Mouse (Mus musculus) myocyte (in vitro differentiated cells): ENCODE data around the gene Ttll5.

Experiments used
- CEBPB ChIP-seq: IDR thresholded peaks from 2 replicates; pipeline ENCODE4 v1.6.1; 2011; ENCODE audit warnings: mild to moderate bottlenecking, moderate library complexity; ENCODE audit not compliant: poor library complexity, insufficient read depth, severe bottlenecking
- MAX ChIP-seq: IDR thresholded peaks from one replicate; pipeline ENCODE4 v1.6.1; 2011; ENCODE audit warnings: low read depth, mild to moderate bottlenecking, control low read depth
- POLR2A ChIP-seq: IDR thresholded peaks from one replicate; pipeline ENCODE4 v1.6.1; 2011; ENCODE audit warnings: low read depth, mild to moderate bottlenecking, control low read depth, moderate library complexity; ENCODE audit not compliant: insufficient read length
- TCF3 ChIP-seq: IDR thresholded peaks from one replicate; pipeline ENCODE4 v1.6.1; 2011; ENCODE audit warnings: low read depth, control low read depth; ENCODE audit not compliant: insufficient read length

GRCm38 (mm10) chr12:85956251-85956650 lies 131.8 kb downstream of the Ttll5 start:
- no peak for TF ChIP-seq POLR2A
- TF ChIP-seq MAX, result no peak
- no peak for TF ChIP-seq CEBPB
- TF ChIP-seq TCF3, result no peak
